Mouse (Mus musculus): ENCODE data around the gene Brd4. TPM values are rescaled to one million over a fixed set of nuclear protein-coding genes. Genes with fewer than 3 reads are reported as not detected.

Brd4 gene
- total and polyA plus RNA-seq, 2 experiments from 2014 or later: 49.7 to 81.6 TPM

DNA sequence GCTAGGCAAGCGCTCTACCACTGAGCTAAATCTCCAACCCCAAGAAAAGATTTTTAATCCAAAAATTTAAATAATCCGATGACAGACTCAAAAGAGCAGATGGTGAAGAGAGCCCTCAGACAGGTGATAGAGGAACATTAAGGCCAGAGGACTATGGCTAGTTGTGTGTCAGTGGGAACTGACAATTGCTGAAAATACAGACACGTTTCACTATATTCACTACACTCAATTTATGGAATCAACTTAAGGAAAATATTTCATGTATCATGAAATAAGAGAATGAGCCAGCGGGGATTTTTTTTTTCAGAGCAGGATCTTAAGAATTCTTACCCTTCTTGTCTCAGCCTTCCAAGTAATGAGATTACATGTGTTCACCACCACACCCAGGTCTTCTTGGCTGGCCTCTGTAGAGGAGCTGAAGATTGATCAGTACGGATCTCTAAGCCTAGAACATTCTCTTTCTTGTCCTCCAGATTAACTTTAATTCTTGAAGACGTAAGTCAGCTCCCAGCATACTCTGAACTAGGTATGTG lies 682 bp upstream of the Brd4 start:
- TF ChIP-seq CTCF (IDR thresholded peaks at IDR 0.05): no peak
- Histone ChIP-seq H3K9me3 (ENCODE audit: low read length) (no peaks in the 10 kb centered on the region), H3K27ac (ENCODE audit: low read depth, low read length) (peak overlapping the region; percentile 99), H3K4me2 (ENCODE audit: low read depth, low read length, poor library complexity, severe bottlenecking) (peak overlapping the region; percentile 75), H3K36me3 (ENCODE audit: insufficient read depth, low read length) (no peaks in the 10 kb centered on the region), H3K4me3 (ENCODE audit: low read depth, low read length) (peak overlapping the region; percentile 94), H3K4me1 (ENCODE audit: insufficient read depth, low read length) (peaks cover 4% of the 10 kb centered on the region), H3K9ac (replicated peaks; ENCODE audit: low read length, poor library complexity, severe bottlenecking) (peak overlapping the region; percentile 98), H3K27me3 (ENCODE audit: insufficient read depth, low read length) (no peaks in the 10 kb centered on the region)
- no peak for ATAC-seq (ENCODE audit: low FRiP score)
- 40% methylated on average over 6 of the region's 6 CpGs for WGBS
- DNase-seq (ENCODE audit: low spot score): no peak

DNA sequence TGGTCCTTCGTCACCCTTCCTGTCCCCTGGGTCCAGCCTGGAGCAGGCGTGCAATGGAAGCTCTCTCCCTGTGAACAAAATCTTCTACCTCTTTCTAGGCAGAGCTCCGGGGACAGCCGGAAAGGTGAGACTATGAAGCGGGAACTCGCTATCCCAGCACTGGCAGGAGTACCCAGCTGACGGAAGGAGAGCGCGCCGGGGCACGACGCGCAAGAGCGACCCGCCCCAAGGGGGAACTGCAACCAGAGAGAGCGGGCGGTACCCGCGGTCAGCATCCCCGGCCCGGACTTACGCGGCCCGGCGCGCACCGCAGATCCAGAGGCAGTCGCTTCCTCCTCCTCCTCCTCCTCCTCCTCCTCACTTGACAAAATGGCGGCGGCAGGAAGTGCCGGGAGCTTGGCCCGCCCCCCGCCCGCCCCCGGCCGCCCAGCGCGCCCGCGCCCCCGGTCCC lies 726 bp downstream of the Brd4 start:
- peak overlapping the region; percentile 98 for H3K9ac ChIP-seq (replicated peaks; ENCODE audit: low read length, poor library complexity, severe bottlenecking)
- ATAC-seq (ENCODE audit: low FRiP score): peak; percentile 67
- peaks cover 4% of the 10 kb centered on the region for H3K4me1 ChIP-seq (ENCODE audit: insufficient read depth, low read length)
- peak overlapping the region; percentile 75 for H3K4me2 ChIP-seq (ENCODE audit: low read depth, low read length, poor library complexity, severe bottlenecking)
- H3K4me3 ChIP-seq (ENCODE audit: low read depth, low read length): peak overlapping the region; percentile 94
- no peak for TF ChIP-seq CTCF (IDR thresholded peaks at IDR 0.05)
- peak; percentile 55 for DNase-seq (ENCODE audit: low spot score)
- H3K27me3 ChIP-seq (ENCODE audit: insufficient read depth, low read length): no peaks in the 10 kb centered on the region
- no peaks in the 10 kb centered on the region for H3K9me3 ChIP-seq (ENCODE audit: low read length)
- WGBS: under 1% methylated on average over 24 of the region's 41 CpGs
- no peaks in the 10 kb centered on the region for H3K36me3 ChIP-seq (ENCODE audit: insufficient read depth, low read length)
- H3K27ac ChIP-seq (ENCODE audit: low read depth, low read length): peak overlapping the region; percentile 99

DNA sequence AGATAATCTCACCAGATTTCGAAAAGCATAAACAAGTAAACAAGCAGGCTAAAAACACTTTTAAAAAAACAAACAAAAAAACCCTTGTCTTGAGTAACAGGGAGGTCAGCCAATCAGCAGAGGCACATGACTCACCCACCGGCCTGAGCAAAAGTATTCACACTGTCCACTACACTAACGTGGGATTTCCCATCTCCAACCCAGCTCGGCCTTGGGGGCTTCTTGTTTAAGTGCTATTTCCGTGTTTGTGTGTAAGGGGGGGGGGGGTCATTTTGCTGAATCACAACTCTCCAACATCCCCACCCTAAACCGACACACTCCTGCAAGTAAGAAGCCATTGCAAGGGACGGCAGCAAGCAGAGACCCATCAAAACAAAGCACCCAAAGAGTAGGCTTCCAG lies 1.2 kb downstream of the Brd4 start:
- TF ChIP-seq CTCF (IDR thresholded peaks at IDR 0.05): no peak
- H3K4me1 ChIP-seq (ENCODE audit: insufficient read depth, low read length): peaks cover 4% of the 10 kb centered on the region
- H3K4me2 ChIP-seq (ENCODE audit: low read depth, low read length, poor library complexity, severe bottlenecking): peak overlapping the region; percentile 75
- H3K36me3 ChIP-seq (ENCODE audit: insufficient read depth, low read length): no peaks in the 10 kb centered on the region
- peak overlapping the region; percentile 99 for H3K27ac ChIP-seq (ENCODE audit: low read depth, low read length)
- H3K27me3 ChIP-seq (ENCODE audit: insufficient read depth, low read length): no peaks in the 10 kb centered on the region
- DNase-seq (ENCODE audit: low spot score) (peak; percentile 37), ATAC-seq (ENCODE audit: low FRiP score) (no peak)
- no peaks in the 10 kb centered on the region for H3K9me3 ChIP-seq (ENCODE audit: low read length)
- WGBS: 12% methylated on average over 7 of the region's 7 CpGs
- H3K4me3 ChIP-seq (ENCODE audit: low read depth, low read length): peak overlapping the region; percentile 94
- peak overlapping the region; percentile 98 for H3K9ac ChIP-seq (replicated peaks; ENCODE audit: low read length, poor library complexity, severe bottlenecking)

DNA sequence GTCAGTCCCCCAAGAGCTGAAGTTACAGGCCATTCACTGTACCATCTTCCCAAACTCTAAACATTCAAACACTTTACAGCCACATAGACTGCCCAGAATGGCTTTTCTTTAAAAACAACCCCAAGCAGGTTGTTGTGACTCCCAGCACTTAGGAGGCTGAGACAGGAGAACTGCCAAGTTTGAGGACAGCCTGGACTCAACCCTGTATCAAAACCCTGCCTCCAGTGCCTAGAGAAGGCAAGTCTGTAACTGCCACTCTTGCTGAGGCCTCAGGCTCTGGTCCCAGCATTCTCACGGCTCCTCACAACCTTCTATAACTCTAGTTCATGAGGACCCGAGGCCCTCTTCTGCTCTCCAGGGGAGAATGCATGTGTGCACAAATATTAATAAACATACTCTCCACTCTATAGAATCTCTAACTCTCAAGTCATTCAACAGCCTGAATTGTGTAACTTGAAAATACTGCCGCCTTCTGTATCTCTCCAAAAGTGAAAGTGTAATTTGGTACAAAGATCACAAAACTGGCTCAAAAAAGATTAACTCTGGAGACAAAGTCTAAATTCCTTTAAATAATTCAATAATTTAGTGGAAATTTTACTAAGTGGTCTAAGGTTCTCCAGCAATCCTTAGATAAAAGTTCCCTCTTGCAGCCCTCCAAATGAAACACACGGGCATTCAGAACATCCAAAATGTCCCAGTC lies 2.8 kb downstream of the Brd4 start:
- DNase-seq (ENCODE audit: low spot score) (no peak), ATAC-seq (ENCODE audit: low FRiP score) (no peak)
- Histone ChIP-seq H3K4me3 (ENCODE audit: low read depth, low read length) (no peak overlapping the region), H3K27me3 (ENCODE audit: insufficient read depth, low read length) (no peaks in the 10 kb centered on the region), H3K4me2 (ENCODE audit: low read depth, low read length, poor library complexity, severe bottlenecking) (no peak overlapping the region), H3K36me3 (ENCODE audit: insufficient read depth, low read length) (no peaks in the 10 kb centered on the region), H3K9ac (replicated peaks; ENCODE audit: low read length, poor library complexity, severe bottlenecking) (no peak overlapping the region), H3K27ac (ENCODE audit: low read depth, low read length) (no peak overlapping the region), H3K4me1 (ENCODE audit: insufficient read depth, low read length) (peaks cover 4% of the 10 kb centered on the region), H3K9me3 (ENCODE audit: low read length) (no peaks in the 10 kb centered on the region)
- TF ChIP-seq CTCF (IDR thresholded peaks at IDR 0.05): no peak
- WGBS: 72% methylated on average over 4 of the region's 4 CpGs

DNA sequence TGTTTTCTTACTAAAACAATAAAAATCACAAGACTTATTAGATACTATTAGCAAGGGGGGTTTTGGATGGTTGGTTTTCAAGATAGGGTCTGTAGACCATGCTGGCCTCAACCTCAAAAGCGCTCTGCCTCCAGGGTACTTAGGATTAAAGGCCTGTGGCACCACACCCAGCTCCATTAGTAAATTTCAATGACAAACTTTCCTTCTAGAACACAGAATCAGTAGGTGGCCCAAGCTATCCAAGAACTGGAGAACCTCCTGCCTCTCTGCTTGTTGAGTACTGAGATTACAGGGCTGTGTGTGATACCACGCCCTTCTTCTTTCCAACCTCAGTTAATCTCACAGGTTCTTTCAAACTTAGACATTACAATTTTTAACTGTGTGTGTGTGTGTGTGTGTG lies 3.4 kb downstream of the Brd4 start:
- ATAC-seq (ENCODE audit: low FRiP score): no peak
- Histone ChIP-seq H3K9me3 (ENCODE audit: low read length) (no peaks in the 10 kb centered on the region), H3K9ac (replicated peaks; ENCODE audit: low read length, poor library complexity, severe bottlenecking) (no peak overlapping the region), H3K27ac (ENCODE audit: low read depth, low read length) (no peak overlapping the region), H3K4me3 (ENCODE audit: low read depth, low read length) (no peak overlapping the region), H3K36me3 (ENCODE audit: insufficient read depth, low read length) (no peaks in the 10 kb centered on the region), H3K4me2 (ENCODE audit: low read depth, low read length, poor library complexity, severe bottlenecking) (no peak overlapping the region), H3K4me1 (ENCODE audit: insufficient read depth, low read length) (peaks cover 4% of the 10 kb centered on the region), H3K27me3 (ENCODE audit: insufficient read depth, low read length) (no peaks in the 10 kb centered on the region)
- TF ChIP-seq CTCF (IDR thresholded peaks at IDR 0.05): no peak
- 98% methylated on average over 2 of the region's 2 CpGs for WGBS
- no peak for DNase-seq (ENCODE audit: low spot score)

DNA sequence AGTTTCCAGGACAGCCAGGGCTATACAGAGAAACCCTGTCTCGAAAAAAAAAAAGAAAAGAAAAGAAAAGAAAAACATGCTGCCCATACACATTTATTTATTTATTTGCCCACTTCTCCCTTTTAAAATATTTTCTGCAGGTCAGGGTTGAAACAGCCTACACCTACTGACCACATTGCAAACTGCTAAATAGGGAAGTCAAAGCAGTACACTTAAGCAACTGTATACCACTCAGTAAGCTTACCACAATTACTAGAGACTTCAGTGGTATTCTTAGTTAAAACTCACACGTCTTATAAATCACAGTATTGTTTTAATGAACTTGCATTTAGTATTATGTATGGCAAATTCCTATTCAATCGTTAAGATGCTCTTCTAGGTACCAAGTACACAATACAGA lies 3.9 kb downstream of the Brd4 start:
- Histone ChIP-seq H3K4me1 (ENCODE audit: insufficient read depth, low read length) (peaks cover 4% of the 10 kb centered on the region), H3K9me3 (ENCODE audit: low read length) (no peaks in the 10 kb centered on the region), H3K27me3 (ENCODE audit: insufficient read depth, low read length) (no peaks in the 10 kb centered on the region), H3K4me2 (ENCODE audit: low read depth, low read length, poor library complexity, severe bottlenecking) (no peak overlapping the region), H3K9ac (replicated peaks; ENCODE audit: low read length, poor library complexity, severe bottlenecking) (no peak overlapping the region), H3K27ac (ENCODE audit: low read depth, low read length) (no peak overlapping the region), H3K4me3 (ENCODE audit: low read depth, low read length) (no peak overlapping the region), H3K36me3 (ENCODE audit: insufficient read depth, low read length) (no peaks in the 10 kb centered on the region)
- WGBS: 93% methylated on average over 3 of the region's 3 CpGs
- no peak for DNase-seq (ENCODE audit: low spot score)
- no peak for TF ChIP-seq CTCF (IDR thresholded peaks at IDR 0.05)
- ATAC-seq (ENCODE audit: low FRiP score): no peak

Measured in midbrain, postnatal 0 days (tissue).